Mouse (Mus musculus): ENCODE results near the gene Ctnnbip1. TPM values are rescaled to one million over a fixed set of nuclear protein-coding genes. Genes with fewer than 3 reads are reported as not detected.
A peak's percentile ranks its signal among the peaks of the same experiment; 100 is the strongest.

Ctnnbip1 gene
- polyA plus RNA-seq, 1 experiment from 2014 or later: 85.4 TPM

DNA sequence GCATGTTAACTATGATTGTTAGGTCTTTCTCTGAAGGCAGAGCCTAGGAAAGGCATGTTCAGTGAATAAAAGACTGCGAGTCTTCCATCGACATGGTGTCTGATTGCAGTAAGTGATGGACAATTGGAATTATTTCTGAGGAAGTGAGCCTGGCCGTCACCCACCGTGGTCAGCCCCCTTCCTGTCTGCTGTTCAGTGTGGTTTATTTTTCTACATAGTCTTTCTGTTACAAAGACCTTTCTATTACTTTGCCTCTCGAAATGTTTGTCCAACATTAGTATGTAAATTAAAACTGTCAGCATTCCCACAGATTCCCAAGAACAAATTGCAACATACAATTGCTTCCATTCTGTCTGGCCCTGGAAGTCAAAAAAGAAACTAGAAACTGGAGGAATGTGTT, 18.2 kb upstream of the Ctnnbip1 start:
- no peak overlapping the region for H3K4me2 ChIP-seq
- 73% methylated on average over 5 of the region's 5 CpGs for WGBS
- no peak overlapping the region for H3K27ac ChIP-seq
- no peaks in the 10 kb centered on the region; the same call in 1 of the 2 replicates for H3K4me1 ChIP-seq (replicated peaks)
- no peak overlapping the region for H3K9ac ChIP-seq
- H3K9me3 ChIP-seq: no peaks in the 10 kb centered on the region
- no peak for ATAC-seq (ENCODE audit: low FRiP score)
- H3K36me3 ChIP-seq: peaks cover 72% of the 10 kb centered on the region
- H3K4me3 ChIP-seq: no peak overlapping the region
- H3K27me3 ChIP-seq: no peaks in the 10 kb centered on the region

DNA sequence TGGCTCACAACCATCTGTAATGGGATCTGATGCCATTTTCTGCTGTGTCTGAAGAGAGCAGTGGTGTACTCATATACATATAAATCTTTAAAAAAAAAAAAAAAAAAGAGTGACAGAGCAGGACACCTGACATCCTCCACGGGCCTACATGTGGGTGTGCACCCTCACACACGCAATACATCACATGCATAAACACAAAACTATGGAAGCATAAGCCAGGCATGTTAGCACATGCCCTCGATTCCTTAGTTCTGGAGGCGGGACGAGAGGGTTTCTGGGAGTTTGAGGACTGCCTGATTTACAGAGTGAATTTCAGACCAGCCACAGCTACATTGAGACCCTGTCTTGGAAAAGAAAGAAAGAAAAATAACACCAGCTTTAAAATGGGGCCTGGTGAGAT, 13.7 kb upstream of the Ctnnbip1 start:
- Histone ChIP-seq H3K9ac (no peak overlapping the region), H3K27me3 (no peaks in the 10 kb centered on the region), H3K4me3 (no peak overlapping the region), H3K9me3 (no peaks in the 10 kb centered on the region), H3K27ac (no peak overlapping the region), H3K4me1 (replicated peaks) (no peaks in the 10 kb centered on the region), H3K36me3 (peaks cover 33% of the 10 kb centered on the region), H3K4me2 (no peak overlapping the region)
- no peak for ATAC-seq (ENCODE audit: low FRiP score)
- 83% methylated on average over 5 of the region's 5 CpGs for WGBS

DNA sequence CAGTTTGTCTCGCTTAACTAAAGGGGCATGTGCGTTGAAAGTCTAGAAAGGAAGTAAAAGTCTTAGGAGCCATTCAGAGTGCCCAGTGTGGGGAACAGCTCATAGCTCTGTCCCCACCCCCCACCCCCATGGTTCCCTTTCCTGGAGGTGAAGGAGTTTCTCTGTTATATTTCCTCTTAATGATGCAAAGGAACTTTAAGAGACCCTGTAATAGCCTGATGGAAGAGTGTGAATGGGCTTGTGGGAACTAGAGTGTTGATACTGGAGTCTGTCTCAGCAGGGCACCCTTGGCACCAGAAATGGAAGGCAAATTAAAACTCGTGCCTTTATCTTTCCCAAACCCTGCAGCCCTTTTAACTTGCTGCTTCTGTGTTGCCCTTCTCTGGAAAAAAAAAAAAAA, 13.2 kb upstream of the Ctnnbip1 start:
- no peaks in the 10 kb centered on the region for H3K4me1 ChIP-seq (replicated peaks)
- ATAC-seq (ENCODE audit: low FRiP score): no peak
- no peaks in the 10 kb centered on the region for H3K9me3 ChIP-seq
- no peak overlapping the region for H3K9ac ChIP-seq
- no peak overlapping the region for H3K4me2 ChIP-seq
- no peak overlapping the region for H3K4me3 ChIP-seq
- WGBS: 40% methylated on average over 3 of the region's 3 CpGs
- no peak overlapping the region for H3K27ac ChIP-seq
- H3K27me3 ChIP-seq: no peaks in the 10 kb centered on the region
- peaks cover 30% of the 10 kb centered on the region for H3K36me3 ChIP-seq

DNA sequence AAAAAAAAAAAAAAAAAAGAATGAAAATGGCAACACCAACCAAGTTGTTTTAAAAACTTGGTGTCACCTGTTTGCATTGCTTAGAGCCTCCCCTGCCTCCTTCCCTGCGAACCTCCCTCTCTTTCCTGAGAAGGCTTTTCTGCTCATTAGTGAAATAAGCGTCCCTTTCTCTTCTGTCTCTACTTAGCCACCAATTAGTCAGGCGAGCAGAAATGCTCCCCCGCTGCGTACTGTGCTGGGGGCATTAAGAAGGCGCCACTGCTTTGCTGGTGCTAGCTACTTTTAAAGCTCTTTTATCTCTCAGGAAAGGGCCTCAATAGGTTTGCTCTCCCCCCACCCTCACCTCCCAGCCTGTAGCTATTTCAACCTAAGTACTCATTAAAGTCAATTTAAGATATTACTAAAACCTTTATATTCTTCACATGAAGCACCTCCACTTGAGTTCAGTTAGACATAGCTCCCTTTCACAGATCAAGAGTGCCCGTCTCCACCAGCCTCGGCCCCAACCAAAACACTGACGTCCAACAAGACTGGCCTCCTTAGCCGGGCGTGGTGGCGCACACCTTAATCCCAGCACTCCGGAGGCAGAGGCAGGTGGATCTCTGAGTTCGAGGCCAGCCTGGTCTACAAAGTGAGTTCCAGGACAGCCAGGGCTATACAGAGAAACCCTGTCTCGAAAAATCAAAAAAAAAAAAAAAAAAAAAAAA, 12.6 kb upstream of the Ctnnbip1 start:
- ATAC-seq (ENCODE audit: low FRiP score): no peak
- no peak overlapping the region for H3K27ac ChIP-seq
- H3K9me3 ChIP-seq: no peaks in the 10 kb centered on the region
- H3K4me1 ChIP-seq (replicated peaks): no peaks in the 10 kb centered on the region
- no peak overlapping the region for H3K4me2 ChIP-seq
- H3K4me3 ChIP-seq: no peak overlapping the region
- 70% methylated on average over 15 of the region's 15 CpGs for WGBS
- peaks cover 24% of the 10 kb centered on the region for H3K36me3 ChIP-seq
- no peaks in the 10 kb centered on the region for H3K27me3 ChIP-seq
- H3K9ac ChIP-seq: no peak overlapping the region

- Histone ChIP-seq H3K27ac (no peak overlapping the region), H3K9me3 (no peaks in the 10 kb centered on the region), H3K4me2 (no peak overlapping the region), H3K9ac (no peak overlapping the region), H3K4me3 (no peak overlapping the region), H3K4me1 (replicated peaks) (peaks cover 9% of the 10 kb centered on the region), H3K36me3 (peaks cover 11% of the 10 kb centered on the region), H3K27me3 (no peaks in the 10 kb centered on the region)
- ATAC-seq (ENCODE audit: low FRiP score): no peak
- WGBS: 89% methylated on average over 3 of the region's 3 CpGs
These were observed 11.1 kb upstream of the Ctnnbip1 start for GRCm38 (mm10) chr4:149506904-149507303.

DNA sequence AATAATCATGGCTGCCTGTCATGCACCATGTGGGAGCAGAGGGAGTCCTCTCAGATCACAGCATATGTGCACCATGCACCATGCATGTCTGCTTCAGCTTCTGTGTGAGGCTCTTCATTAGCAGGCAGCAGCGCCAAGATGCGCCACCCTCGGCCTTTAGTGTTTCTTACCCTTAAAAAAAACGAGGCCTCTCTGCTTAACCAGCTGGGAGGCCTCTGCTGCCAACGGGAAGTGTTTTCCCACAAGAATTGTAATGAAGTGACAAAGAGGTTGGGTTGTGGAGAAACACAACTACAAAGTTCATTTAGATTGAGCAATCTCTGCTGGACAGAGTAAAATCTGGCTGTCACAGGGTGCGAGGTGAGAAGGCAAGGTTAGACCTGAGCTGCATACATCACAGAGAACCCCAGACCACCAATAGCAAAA, 6.8 kb upstream of the Ctnnbip1 start:
- H3K36me3 ChIP-seq: no peaks in the 10 kb centered on the region
- ATAC-seq (ENCODE audit: low FRiP score): peak; percentile 57; the same call in 1 of the 2 replicates
- H3K27ac ChIP-seq: peak overlapping the region; percentile 30; the same call in 1 of the 2 replicates
- no peaks in the 10 kb centered on the region for H3K9me3 ChIP-seq
- WGBS: 27% methylated on average over 6 of the region's 6 CpGs
- H3K4me2 ChIP-seq: no peak overlapping the region
- H3K4me3 ChIP-seq: no peak overlapping the region
- H3K27me3 ChIP-seq: no peaks in the 10 kb centered on the region
- peak overlapping the region; percentile 35; the same call in 1 of the 2 replicates for H3K9ac ChIP-seq
- H3K4me1 ChIP-seq (replicated peaks): peaks cover 10% of the 10 kb centered on the region

DNA sequence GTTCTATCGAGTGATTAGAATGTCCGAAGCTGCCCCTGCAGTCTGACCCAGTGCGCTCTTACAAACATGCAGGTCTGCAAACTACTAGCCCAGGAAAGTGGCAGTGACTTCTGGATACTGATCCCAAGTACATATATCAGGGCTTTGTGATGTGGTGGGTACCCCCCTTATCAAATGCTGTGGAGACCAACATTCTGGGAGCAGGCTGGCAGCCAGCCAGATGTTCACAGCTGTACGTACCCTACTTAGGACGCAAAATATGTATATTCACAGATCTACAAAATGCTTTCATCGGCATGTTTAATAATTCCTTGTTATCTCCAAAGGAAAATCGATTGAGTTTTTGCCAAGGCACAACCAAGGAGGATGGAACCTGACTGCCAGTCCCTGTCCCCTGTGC, 6.0 kb upstream of the Ctnnbip1 start:
- H3K36me3 ChIP-seq: no peaks in the 10 kb centered on the region
- H3K9ac ChIP-seq: 0 out of 2 replicates have a peak overlapping the region, but pooled peaks have one; percentile 35
- no peak for ATAC-seq (ENCODE audit: low FRiP score)
- no peak overlapping the region for H3K4me2 ChIP-seq
- peaks cover 10% of the 10 kb centered on the region for H3K4me1 ChIP-seq (replicated peaks)
- no peaks in the 10 kb centered on the region for H3K27me3 ChIP-seq
- H3K27ac ChIP-seq: peak overlapping the region; percentile 30; the same call in 1 of the 2 replicates
- no peaks in the 10 kb centered on the region for H3K9me3 ChIP-seq
- WGBS: 82% methylated on average over 7 of the region's 7 CpGs
- no peak overlapping the region for H3K4me3 ChIP-seq

DNA sequence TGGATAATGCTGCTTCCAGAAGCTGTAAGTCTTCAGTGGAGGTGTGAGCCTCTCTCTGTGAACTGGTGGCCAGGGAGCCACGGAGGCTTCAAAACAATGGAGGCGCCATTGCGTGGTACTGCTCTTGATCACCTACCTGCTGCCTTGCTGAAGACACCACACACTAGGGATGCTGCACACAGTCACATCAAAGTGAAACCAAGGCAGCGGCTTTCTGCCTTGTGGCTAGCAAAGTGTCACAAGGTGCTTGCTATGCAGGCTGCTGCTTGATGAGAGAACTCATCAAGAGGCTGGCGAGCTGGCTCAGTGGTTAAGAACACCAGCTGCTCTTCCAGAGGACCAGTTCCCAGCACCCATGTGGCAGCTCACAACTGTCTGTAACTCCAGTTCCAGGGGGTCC, 2.3 kb upstream of the Ctnnbip1 start:
- no peak overlapping the region for H3K4me3 ChIP-seq
- H3K9me3 ChIP-seq: no peaks in the 10 kb centered on the region
- no peaks in the 10 kb centered on the region for H3K27me3 ChIP-seq
- H3K27ac ChIP-seq: no peak overlapping the region
- H3K9ac ChIP-seq: no peak overlapping the region
- peaks cover 29% of the 10 kb centered on the region for H3K4me1 ChIP-seq (replicated peaks)
- no peak overlapping the region for H3K4me2 ChIP-seq
- ATAC-seq (ENCODE audit: low FRiP score): no peak
- WGBS: 90% methylated on average over 5 of the region's 5 CpGs
- H3K36me3 ChIP-seq: no peaks in the 10 kb centered on the region

GRCm38 (mm10) chr4:149518351-149519220, 550 bp downstream of the Ctnnbip1 start:
- peaks cover 28% of the 10 kb centered on the region for H3K4me1 ChIP-seq (replicated peaks)
- H3K4me3 ChIP-seq: peak overlapping the region; percentile 85
- WGBS: 4% methylated on average over 41 of the region's 52 CpGs
- ATAC-seq (ENCODE audit: low FRiP score): no peak; the same call in 1 of the 2 replicates
- H3K9ac ChIP-seq: peak overlapping the region; percentile 93
- H3K36me3 ChIP-seq: no peaks in the 10 kb centered on the region
- no peaks in the 10 kb centered on the region for H3K9me3 ChIP-seq
- H3K27ac ChIP-seq: peak overlapping the region; percentile 66
- H3K27me3 ChIP-seq: no peaks in the 10 kb centered on the region
- H3K4me2 ChIP-seq: peak overlapping the region; percentile 74

DNA sequence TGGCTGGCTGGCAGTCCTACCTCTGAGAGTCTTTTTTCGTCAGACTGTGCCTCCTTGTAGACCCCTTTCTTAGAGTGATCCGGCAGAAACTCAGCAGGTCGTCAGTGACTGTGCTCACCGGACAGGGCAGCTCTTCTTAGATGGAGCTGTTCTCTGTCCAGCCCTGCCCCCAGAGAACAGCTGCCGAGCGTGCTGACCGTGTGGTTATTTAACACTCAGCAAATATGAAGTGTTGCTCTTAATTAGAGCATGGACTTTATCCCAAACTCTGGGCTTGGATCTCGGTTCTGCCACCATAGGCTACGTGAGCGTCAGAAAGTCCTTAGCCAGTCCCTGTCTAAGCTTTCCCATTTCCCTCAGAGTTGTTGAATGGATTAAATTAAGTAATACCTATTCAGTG, 3.2 kb downstream of the Ctnnbip1 start:
- peaks cover 44% of the 10 kb centered on the region for H3K4me1 ChIP-seq (replicated peaks)
- H3K27me3 ChIP-seq: no peaks in the 10 kb centered on the region
- no peak for ATAC-seq (ENCODE audit: low FRiP score)
- WGBS: 73% methylated on average over 10 of the region's 10 CpGs
- no peaks in the 10 kb centered on the region for H3K9me3 ChIP-seq
- no peak overlapping the region for H3K4me2 ChIP-seq
- H3K9ac ChIP-seq: 0 out of 2 replicates have a peak overlapping the region, but pooled peaks have one; percentile 0
- no peak overlapping the region for H3K27ac ChIP-seq
- H3K4me3 ChIP-seq: no peak overlapping the region
- H3K36me3 ChIP-seq: no peaks in the 10 kb centered on the region

DNA sequence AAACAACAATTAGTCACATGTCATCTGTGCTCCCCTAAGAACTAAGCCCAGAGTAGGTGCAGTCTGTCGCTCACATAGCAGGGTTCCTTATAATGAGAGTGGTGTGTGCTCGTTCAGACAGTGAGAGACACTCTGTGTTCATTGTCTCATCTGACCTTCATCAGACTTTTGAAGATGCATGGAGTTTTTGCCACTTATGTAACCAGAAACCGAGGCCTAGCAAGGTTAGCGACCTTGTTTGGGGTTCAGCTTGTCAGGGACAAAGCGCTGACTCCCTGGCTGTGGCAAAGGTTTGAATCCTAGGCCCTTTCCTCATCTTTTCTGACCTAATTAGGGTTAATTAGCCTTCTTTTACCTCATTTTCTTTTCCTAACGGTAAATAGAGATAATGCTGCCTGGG, 5.9 kb downstream of the Ctnnbip1 start:
- H3K36me3 ChIP-seq: no peaks in the 10 kb centered on the region
- no peak overlapping the region for H3K27ac ChIP-seq
- H3K27me3 ChIP-seq: no peaks in the 10 kb centered on the region
- WGBS: 71% methylated on average over 6 of the region's 6 CpGs
- H3K9ac ChIP-seq: no peak overlapping the region
- H3K4me3 ChIP-seq: no peak overlapping the region
- no peaks in the 10 kb centered on the region for H3K9me3 ChIP-seq
- no peak overlapping the region for H3K4me2 ChIP-seq
- ATAC-seq (ENCODE audit: low FRiP score): no peak
- H3K4me1 ChIP-seq (replicated peaks): peaks cover 46% of the 10 kb centered on the region

DNA sequence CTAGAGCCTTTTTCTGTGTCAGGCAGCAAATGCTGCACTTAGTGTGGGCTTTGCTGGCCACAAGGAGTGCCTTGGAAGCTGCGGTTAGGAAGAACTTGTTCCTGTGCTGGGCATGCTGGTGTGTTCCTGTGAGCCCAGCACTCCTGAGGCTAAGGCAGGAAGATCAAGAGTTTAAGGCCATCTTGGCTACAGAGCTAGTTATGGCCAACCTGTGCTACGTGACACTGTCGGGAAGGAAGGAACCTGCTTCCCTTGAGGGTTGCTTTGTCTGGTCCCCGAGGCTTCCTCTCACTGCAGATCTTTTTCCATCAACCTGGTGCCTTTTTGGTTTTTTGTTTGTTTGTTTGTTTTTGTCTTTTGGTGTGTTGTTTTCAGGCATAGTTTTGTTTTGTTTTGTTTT, 7.1 kb downstream of the Ctnnbip1 start:
- no peak for ATAC-seq (ENCODE audit: low FRiP score)
- Histone ChIP-seq H3K9me3 (no peaks in the 10 kb centered on the region), H3K4me3 (no peak overlapping the region), H3K4me1 (replicated peaks) (peaks cover 36% of the 10 kb centered on the region), H3K4me2 (no peak overlapping the region), H3K27me3 (no peaks in the 10 kb centered on the region), H3K36me3 (no peaks in the 10 kb centered on the region), H3K9ac (no peak overlapping the region), H3K27ac (no peak overlapping the region)
- 84% methylated on average over 4 of the region's 4 CpGs for WGBS

All from hindbrain, embryonic 13.5 days (tissue).